In the genomic region with DNA sequence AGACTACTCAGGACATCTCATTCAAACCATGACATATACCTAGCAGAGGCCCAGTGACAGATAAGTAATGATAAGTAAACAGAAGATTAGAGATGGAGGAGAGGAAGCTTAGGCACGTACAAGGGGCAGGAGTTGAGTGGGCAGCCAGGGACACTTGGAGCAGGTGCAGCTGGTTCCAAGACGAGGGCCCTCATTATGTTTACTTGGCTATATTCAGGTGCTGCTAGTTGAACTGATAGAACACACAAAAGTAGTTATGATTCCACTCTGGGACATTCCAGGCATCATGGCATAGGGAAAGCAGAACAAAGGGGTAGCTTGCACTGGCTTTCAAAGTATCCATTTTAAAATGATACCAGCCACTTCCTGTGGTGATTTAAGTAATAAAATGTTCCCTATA, we compare ENCODE assay signal across 22 mouse cellular contexts. TPM values are rescaled to one million over a fixed set of nuclear protein-coding genes. Genes with fewer than 3 reads are reported as not detected.
"Had no signal": no experiment of that assay in that cellular context is flagged by ENCODE, and none has a peak within 500 bp of the region (broad histone marks: within the 10 kb centered on the region; RNA-seq: fewer than 3 reads in every experiment).

No protein-coding gene starts in this region.

- H3K27me3 ChIP-seq: liver, embryonic 13.5 days; liver, embryonic 15.5 days; megakaryocyte, embryonic 14.5 days; midbrain, embryonic 13.5 days; midbrain, embryonic 15.5 days; neural tube, embryonic 12.5 days; stomach, embryonic 15.5 days had no signal

- H3K4me3 ChIP-seq: liver, embryonic 13.5 days; liver, embryonic 15.5 days; megakaryocyte, embryonic 14.5 days; midbrain, embryonic 13.5 days; midbrain, embryonic 15.5 days; neural tube, embryonic 12.5 days; stomach, embryonic 15.5 days had no signal

- H3K9ac ChIP-seq: liver, embryonic 13.5 days; liver, embryonic 15.5 days; liver, postnatal 0 days; midbrain, embryonic 13.5 days; midbrain, embryonic 15.5 days; neural tube, embryonic 12.5 days; stomach, embryonic 15.5 days had no signal

- ATAC-seq: liver, postnatal 0 days; midbrain, embryonic 13.5 days; midbrain, embryonic 15.5 days had no signal

- DNase-seq: liver, embryonic 13.5 days; liver, postnatal 0 days; lung, adult 2 months; right cerebral cortex, postnatal 14 days; thymus, adult 2 months; thymus, postnatal 25 days; thymus, postnatal 4 days had no signal

- H3K4me2 ChIP-seq: liver, embryonic 11.5 days; liver, embryonic 13.5 days; liver, embryonic 15.5 days; midbrain, embryonic 11.5 days; midbrain, embryonic 13.5 days; midbrain, embryonic 15.5 days; neural tube, embryonic 12.5 days; stomach, embryonic 15.5 days had no signal

- H3K9me3 ChIP-seq: liver, embryonic 13.5 days; liver, embryonic 15.5 days; megakaryocyte, embryonic 14.5 days; midbrain, embryonic 13.5 days; midbrain, embryonic 15.5 days; neural tube, embryonic 12.5 days; stomach, embryonic 15.5 days had no signal

- H3K27ac ChIP-seq: liver, embryonic 13.5 days; liver, embryonic 15.5 days; macrophage; midbrain, embryonic 13.5 days; midbrain, embryonic 15.5 days; neural tube, embryonic 12.5 days; stomach, embryonic 15.5 days; stomach, postnatal 0 days had no signal

- H3K4me1 ChIP-seq: liver, embryonic 13.5 days; liver, embryonic 15.5 days; megakaryocyte, embryonic 14.5 days; midbrain, embryonic 13.5 days; midbrain, embryonic 15.5 days; neural tube, embryonic 12.5 days; stomach, embryonic 15.5 days had no signal

- H3K36me3 ChIP-seq: liver, embryonic 13.5 days; liver, embryonic 15.5 days; midbrain, embryonic 13.5 days; midbrain, embryonic 15.5 days; neural tube, embryonic 12.5 days; stomach, embryonic 15.5 days had no signal

RNA-seq across cellular contexts. Expression of a gene that starts 2.2 kb away (rescaled TPM):
- polyA plus RNA-seq: liver, embryonic 11.5 days; liver, embryonic 13.5 days; liver, embryonic 15.5 days; liver, postnatal 0 days; lung, adult 2 months; macrophage; midbrain, embryonic 11.5 days; midbrain, embryonic 13.5 days; neural tube, embryonic 12.5 days; neural tube, embryonic 14.5 days; spleen, adult 2 months; stomach, embryonic 15.5 days; stomach, postnatal 0 days; thymus, adult 2 months; urinary bladder, adult 2 months had no signal

RNA-seq across cellular contexts. Expression of a gene that starts 43.6 kb away (rescaled TPM):
- polyA plus RNA-seq: liver, postnatal 0 days; lung, adult 2 months; macrophage; spleen, adult 2 months; testis, adult 2 months; urinary bladder, adult 2 months had no signal

RNA-seq across cellular contexts. Expression of a gene that starts 53.9 kb away (rescaled TPM):
- polyA plus RNA-seq: liver, embryonic 11.5 days; liver, embryonic 13.5 days; liver, embryonic 15.5 days; liver, postnatal 0 days; lung, adult 2 months; macrophage; midbrain, embryonic 11.5 days; midbrain, embryonic 13.5 days; midbrain, embryonic 15.5 days; midbrain, postnatal 0 days; neural tube, embryonic 12.5 days; neural tube, embryonic 14.5 days; spleen, adult 2 months; stomach, embryonic 15.5 days; stomach, postnatal 0 days; testis, adult 2 months; thymus, adult 2 months; urinary bladder, adult 2 months had no signal
